Mouse (Mus musculus) heart, embryonic 14.5 days (tissue): Measurements from ENCODE around the gene Bpifa1. TPM values are rescaled to one million over a fixed set of nuclear protein-coding genes. Genes with fewer than 3 reads are reported as not detected.

Experiments used
- polyA plus RNA-seq: library from polyadenylated mRNA; unstranded; fragments of >200 nt; fragmentation: Nextera tagmentation; extraction: Ambion mirVana; gene quantifications from 2 replicates; pipeline ENCODE4 v1.2.1, GENCODE M21; 2014

Bpifa1 gene
- polyA plus RNA-seq, 1 experiment from 2014 or later: not detected

Other genes with a start within 250 kb of the Bpifa1 start
- not detected in 2 replicates for gene Bpifb6, start 242.5 kb upstream of the Bpifa1 start, polyA plus RNA-seq
- not detected in 2 replicates for gene Bpifb3, start 224.7 kb upstream of the Bpifa1 start, polyA plus RNA-seq
- not detected in 2 replicates for gene Bpifb4, start 204.7 kb upstream of the Bpifa1 start, polyA plus RNA-seq
- gene Bpifa6, start 167.9 kb upstream of the Bpifa1 start, polyA plus RNA-seq: not detected in 2 replicates
- gene Bpifa2, start 134.6 kb upstream of the Bpifa1 start, polyA plus RNA-seq: not detected in 2 replicates
- not detected in 2 replicates for gene Bpifa3, start 12.5 kb upstream of the Bpifa1 start, polyA plus RNA-seq
- not detected in 2 replicates for gene Bpifa5, start 19.7 kb downstream of the Bpifa1 start, polyA plus RNA-seq
- gene Bpifb1, start 47.9 kb downstream of the Bpifa1 start, polyA plus RNA-seq: 0.12 and 0.32 TPM in 2 replicates
- gene Bpifb5, start 80.9 kb downstream of the Bpifa1 start, polyA plus RNA-seq: 0.28 and 0.35 TPM in 2 replicates
- not detected in 2 replicates for gene Bpifb9a, start 115.0 kb downstream of the Bpifa1 start, polyA plus RNA-seq
- not detected in 2 replicates for gene Bpifb9b, start 164.3 kb downstream of the Bpifa1 start, polyA plus RNA-seq
- 10.1 and 14.4 TPM in 2 replicates for gene Cdk5rap1, start 230.1 kb downstream of the Bpifa1 start, polyA plus RNA-seq